8 mouse cellular contexts compared by ENCODE assay signal in the genomic region with DNA sequence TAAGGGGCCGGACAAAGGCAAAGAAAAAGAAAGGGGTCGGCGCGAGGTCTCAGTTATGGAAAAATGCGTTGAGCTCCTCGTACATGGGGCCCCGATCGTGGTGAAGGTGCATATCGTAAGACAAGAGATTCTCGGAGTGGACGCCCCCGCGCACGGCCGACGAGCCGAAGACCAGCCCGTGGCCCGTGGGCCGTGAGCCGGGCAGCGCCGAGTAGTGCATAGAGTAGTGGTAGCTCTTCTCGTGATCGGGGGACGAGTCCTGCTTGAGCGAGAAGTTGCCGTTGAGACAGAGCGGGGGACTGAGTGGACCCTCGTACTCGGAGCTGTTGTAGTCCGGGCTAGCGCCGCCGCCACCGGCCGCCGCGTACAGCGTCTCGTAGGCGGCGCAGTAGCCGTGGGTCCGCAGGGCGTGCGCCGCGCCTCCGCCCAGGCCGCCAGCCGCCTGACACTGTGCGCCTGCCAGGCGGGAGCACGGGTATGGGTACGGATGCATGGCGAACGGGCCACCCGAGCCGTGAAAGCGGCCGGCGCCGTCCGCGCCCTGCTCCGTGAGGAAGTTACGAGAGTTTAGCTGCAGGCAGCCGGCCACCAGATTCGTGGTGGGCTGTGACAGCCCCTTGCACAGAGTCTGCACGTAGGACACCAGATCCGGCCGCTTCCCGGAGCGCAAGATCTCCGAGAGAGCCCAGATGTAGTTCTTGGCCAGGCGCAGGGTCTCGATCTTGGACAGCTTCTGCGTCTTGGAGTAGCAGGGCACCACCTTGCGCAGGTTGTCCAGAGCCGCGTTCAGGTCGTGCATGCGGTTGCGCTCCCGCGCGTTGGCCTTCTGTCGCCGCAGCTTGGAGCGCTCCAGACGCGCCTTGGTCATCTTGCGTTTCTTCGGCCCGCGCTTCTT. TPM values are rescaled to one million over a fixed set of nuclear protein-coding genes. Genes with fewer than 3 reads are reported as not detected.
DNase-seq lines count a peak whose midpoint lies in the region; ATAC-seq and TF ChIP-seq lines count a peak whose summit lies in the region.

No protein-coding gene starts in this region.

- TF ChIP-seq CTCF in kidney, postnatal 0 days (IDR thresholded peaks at IDR 0.05; ENCODE audit: low read depth): no peak

- H3K9me3 ChIP-seq in kidney, postnatal 0 days (replicated peaks; ENCODE audit: low read length): no peaks in the 10 kb centered on the region
- H3K9me3 ChIP-seq in midbrain, embryonic 10.5 days (replicated peaks): no peaks in the 10 kb centered on the region

- H3K9ac ChIP-seq in kidney, postnatal 0 days (ENCODE audit: low read depth, low read length): no peak overlapping the region

- no peaks in the 10 kb centered on the region for H3K36me3 ChIP-seq in kidney, postnatal 0 days (ENCODE audit: insufficient read depth, low read length)
- H3K36me3 ChIP-seq in midbrain, embryonic 10.5 days: no peaks in the 10 kb centered on the region

- ATAC-seq in kidney, postnatal 0 days (replicated peaks; ENCODE audit: low FRiP score, low read depth): no peak

- H3K27me3 ChIP-seq in kidney, postnatal 0 days (ENCODE audit: insufficient read depth, low read length): peaks cover 93% of the 10 kb centered on the region
- peaks cover 100% of the 10 kb centered on the region for H3K27me3 ChIP-seq in midbrain, embryonic 10.5 days (ENCODE audit: low read depth, poor library complexity, severe bottlenecking)

- peak overlapping the region; percentile 39 for H3K4me2 ChIP-seq in kidney, postnatal 0 days (ENCODE audit: low read length)

- peaks cover 14% of the 10 kb centered on the region for H3K4me1 ChIP-seq in kidney, postnatal 0 days (replicated peaks; ENCODE audit: insufficient read depth, low read length)
- peaks cover 33% of the 10 kb centered on the region for H3K4me1 ChIP-seq in midbrain, embryonic 10.5 days

- peak overlapping the region; percentile 28 for H3K4me3 ChIP-seq in kidney, postnatal 0 days (replicated peaks; ENCODE audit: low read depth, low read length)
- peak overlapping the region; percentile 44 for H3K4me3 ChIP-seq in midbrain, embryonic 10.5 days

- no peak overlapping the region for H3K27ac ChIP-seq in kidney, postnatal 0 days
- no peak overlapping the region for H3K27ac ChIP-seq in midbrain, embryonic 10.5 days (replicated peaks)

- DNase-seq in kidney, postnatal 0 days (ENCODE audit: low spot score): no peak
- DNase-seq in kidney, postnatal 25 days: no peak
- DNase-seq in cerebellum, adult 9-10 months: peak; percentile 67
- peak; percentile 28 for DNase-seq in forelimb bud, embryonic 11.5 days (ENCODE audit: low read depth, low spot score)
- DNase-seq in midbrain, embryonic 10.5 days (ENCODE audit: low spot score): peak; percentile 62
- no peak for DNase-seq in frontal cortex, postnatal 36 days (ENCODE audit: low spot score in 2 of 2)
- no peak for DNase-seq in layer of hippocampus, adult 11-12 months (ENCODE audit: low spot score)
- DNase-seq in urinary bladder, postnatal 14 days (ENCODE audit: low spot score): no peak

- WGBS in kidney, postnatal 0 days: under 1% methylated on average over 95 of the region's 97 CpGs
- under 1% methylated on average over 97 of the region's 97 CpGs for WGBS in midbrain, embryonic 10.5 days

RNA-seq across cellular contexts. Expression of gene Neurod2, which starts 2.1 kb away (rescaled TPM):
- polyA plus RNA-seq in kidney, postnatal 0 days (2015; fragmentation: Nextera tagmentation; extraction: Ambion mirVana): not detected in 2 replicates
- polyA plus RNA-seq in midbrain, embryonic 10.5 days (2016; fragmentation: Nextera tagmentation; extraction: Ambion mirVana): 0.05 and 0.09 TPM in 2 replicates

RNA-seq across cellular contexts. Expression of gene Ppp1r1b, which starts 20.8 kb away (rescaled TPM):
- 12.1 and 12.3 TPM in 2 replicates for polyA plus RNA-seq in kidney, postnatal 0 days (2015; fragmentation: Nextera tagmentation; extraction: Ambion mirVana)
- polyA plus RNA-seq in midbrain, embryonic 10.5 days (2016; fragmentation: Nextera tagmentation; extraction: Ambion mirVana): 1.0 and 1.6 TPM in 2 replicates

RNA-seq across cellular contexts. Expression of gene Stard3, which starts 30.8 kb away (rescaled TPM):
- 42.4 and 42.8 TPM in 2 replicates for polyA plus RNA-seq in kidney, postnatal 0 days (2015; fragmentation: Nextera tagmentation; extraction: Ambion mirVana)
- polyA plus RNA-seq in midbrain, embryonic 10.5 days (2016; fragmentation: Nextera tagmentation; extraction: Ambion mirVana): 54.5 and 55.6 TPM in 2 replicates

RNA-seq across cellular contexts. Expression of gene Tcap, which starts 56.2 kb away (rescaled TPM):
- 1.8 and 2.1 TPM in 2 replicates for polyA plus RNA-seq in kidney, postnatal 0 days (2015; fragmentation: Nextera tagmentation; extraction: Ambion mirVana)
- 0.19 TPM in 1 of 2 replicates, not detected in the other for polyA plus RNA-seq in midbrain, embryonic 10.5 days (2016; fragmentation: Nextera tagmentation; extraction: Ambion mirVana)

RNA-seq across cellular contexts. Expression of gene Pnmt, which starts 58.9 kb away (rescaled TPM):
- 3.5 and 3.7 TPM in 2 replicates for polyA plus RNA-seq in kidney, postnatal 0 days (2015; fragmentation: Nextera tagmentation; extraction: Ambion mirVana)
- not detected in 2 replicates for polyA plus RNA-seq in midbrain, embryonic 10.5 days (2016; fragmentation: Nextera tagmentation; extraction: Ambion mirVana)

Comparison
In these comparisons a context has a peak if more than half of its experiments do, and no peak if none do; other contexts are left out.
1. DNase-seq: peak in cerebellum, adult 9-10 months (single experiment), forelimb bud, embryonic 11.5 days (single experiment) and midbrain, embryonic 10.5 days (single experiment); none in kidney, postnatal 0 days (single experiment), kidney, postnatal 25 days (0 of 2), frontal cortex, postnatal 36 days (0 of 2), layer of hippocampus, adult 11-12 months (single experiment) and urinary bladder, postnatal 14 days (single experiment).